Mouse (Mus musculus): ENCODE results near the gene Pth2.

Pth2 gene

DNA sequence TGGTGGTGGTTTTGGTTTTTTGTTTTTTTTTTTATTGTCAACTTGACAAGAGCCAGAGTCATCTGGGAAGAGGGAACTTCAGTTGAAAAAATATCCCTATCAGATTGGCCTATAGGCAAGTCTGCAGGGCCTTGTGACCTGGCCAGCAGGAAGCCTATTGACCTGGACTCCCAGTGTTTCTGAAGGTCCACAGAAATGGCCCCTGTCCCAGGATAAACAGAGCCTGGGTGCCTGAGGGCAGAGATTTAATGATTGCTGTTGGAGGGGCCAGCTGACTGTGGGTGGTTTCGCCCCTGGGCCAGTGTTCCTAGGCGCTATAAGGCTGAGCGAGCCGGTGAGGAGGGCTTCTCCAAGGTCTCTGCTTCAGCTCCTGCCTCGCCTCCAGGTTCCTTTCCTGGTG is 32.9 kb downstream of the Pth2 start:
- CTCF ChIA-PET, result interaction anchor here in 2 of 4 experiments (0.6 to 1.3 kb wide), 2 partner anchors 91 to 558 kb away, joined by 3 read pairs; no protein-coding TSS in a partner anchor
- POLR2A ChIA-PET, result interaction anchor here (0.6 to 5.3 kb wide), 10 partner anchors 9 to 268 kb away, joined by 3 to 29 read pairs (median 5); partner anchors contain the start of genes Ccdc155 (in 2 of the 4), Aldh16a1 (in 1 of the 4), Cd37 (in 1 of the 4) and Tulp2 (in 1 of the 4)

DNA sequence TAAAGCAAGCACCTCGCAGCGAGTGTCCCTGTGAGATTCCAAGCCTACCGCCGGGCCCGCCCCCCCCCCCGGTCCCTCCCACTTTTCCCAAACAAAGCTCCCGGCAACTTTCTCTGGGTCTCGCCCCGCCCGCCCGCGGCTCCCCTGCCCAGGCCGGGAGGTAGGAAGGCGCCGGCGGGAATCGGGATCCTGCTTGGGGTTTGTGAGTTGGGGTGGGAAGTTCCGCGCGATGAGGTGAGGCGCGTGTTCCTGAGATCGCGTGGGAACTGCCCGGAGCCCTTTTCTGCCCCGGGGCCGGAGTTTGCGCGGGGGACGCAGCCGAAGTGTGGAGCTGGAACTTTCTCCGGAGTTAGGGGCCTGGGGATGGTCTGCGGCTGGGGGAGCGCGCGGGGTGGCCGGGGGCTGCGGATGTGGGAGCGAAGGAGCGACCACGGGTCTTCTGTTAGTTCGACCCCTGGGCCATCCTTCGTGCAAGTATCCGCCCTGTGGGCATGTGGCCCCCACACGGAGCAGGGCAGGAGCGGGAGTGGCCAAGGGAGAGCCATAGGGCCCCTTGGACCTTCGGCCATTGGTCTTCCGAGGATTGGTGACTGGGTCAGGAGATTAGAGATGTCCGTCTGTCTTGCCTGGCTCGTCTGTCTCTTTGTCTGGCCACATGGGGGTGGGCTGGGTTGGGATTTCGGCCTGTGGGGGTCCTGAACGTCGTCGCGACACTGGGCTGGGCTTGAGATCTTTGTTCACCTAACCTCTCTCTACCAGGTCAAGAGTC is 35.1 kb downstream of the Pth2 start, which contains the start of gene Tead2:
TSS of gene Tead2 (plus strand) at position 81 of the 769 bp plus-strand sequence.
- CTCF ChIA-PET, result interaction anchor here (0.6 to 1.2 kb wide), 13 partner anchors 18 to 813 kb away, joined by 3 to 7 read pairs (median 3); partner anchors contain the start of genes Gys1 (in 1 of the 4), Ntf5 (in 1 of the 4) and Slc6a16 (in 1 of the 4)
- POLR2A ChIA-PET, result interaction anchor here (0.5 to 5.3 kb wide), 43 partner anchors 8 to 1931 kb away, joined by 3 to 29 read pairs (median 4); partner anchors contain the start of genes Ccdc155 (in 3 of the 4), Aldh16a1 (in 1 of the 4), Cd37 (in 1 of the 4) and Pih1d1 (in 1 of the 4)

DNA sequence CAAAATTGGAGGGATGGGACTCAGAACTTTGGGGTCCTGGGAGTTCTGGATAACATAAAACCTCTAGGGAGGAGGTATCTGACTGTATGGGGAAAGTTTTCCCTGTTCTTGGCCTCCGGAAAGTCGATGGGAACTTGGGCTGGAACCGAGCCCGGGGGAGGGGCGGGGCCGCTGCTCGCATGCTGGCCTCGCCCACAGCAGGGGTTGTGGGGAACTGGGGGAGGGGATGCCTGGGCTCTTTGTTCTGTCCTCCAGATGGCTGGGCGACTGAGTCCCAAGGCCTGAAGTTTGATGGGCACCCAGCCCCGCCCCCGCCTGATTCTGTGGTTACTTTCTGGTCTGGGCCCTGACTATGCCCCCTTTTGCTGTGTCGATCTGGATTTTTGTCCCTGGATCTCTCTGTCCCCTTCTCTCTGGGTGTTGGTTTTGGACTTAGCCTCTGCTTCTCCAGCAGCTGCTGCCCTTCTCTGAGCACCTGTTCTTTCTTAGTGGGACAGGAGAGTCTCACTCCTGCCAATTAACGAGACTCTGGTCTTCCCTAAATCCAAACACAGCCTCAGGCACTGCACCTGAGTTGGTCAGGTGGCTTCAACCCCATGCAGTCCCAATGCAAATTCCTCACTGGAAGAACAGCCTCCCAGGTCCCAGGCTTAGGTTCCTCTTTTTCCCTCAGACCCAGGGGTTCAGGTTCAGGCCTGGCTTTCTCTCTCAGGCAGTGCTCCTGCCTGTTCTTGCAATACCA is 35.8 kb downstream of the Pth2 start:
- POLR2A ChIA-PET, result interaction anchor here in 3 of 4 experiments (0.5 to 5.3 kb wide), 23 partner anchors 9 to 116 kb away, joined by 3 to 29 read pairs (median 5); partner anchors contain the start of genes Ccdc155 (in 2 of the 3), Aldh16a1 (in 1 of the 3), Pih1d1 (in 1 of the 3) and Slc6a16 (in 1 of the 3)
- CTCF ChIA-PET, result interaction anchor here in 2 of 4 experiments (0.6 to 1.2 kb wide), 4 partner anchors 18 to 558 kb away, joined by 3 to 6 read pairs (median 4); no protein-coding TSS in a partner anchor

DNA sequence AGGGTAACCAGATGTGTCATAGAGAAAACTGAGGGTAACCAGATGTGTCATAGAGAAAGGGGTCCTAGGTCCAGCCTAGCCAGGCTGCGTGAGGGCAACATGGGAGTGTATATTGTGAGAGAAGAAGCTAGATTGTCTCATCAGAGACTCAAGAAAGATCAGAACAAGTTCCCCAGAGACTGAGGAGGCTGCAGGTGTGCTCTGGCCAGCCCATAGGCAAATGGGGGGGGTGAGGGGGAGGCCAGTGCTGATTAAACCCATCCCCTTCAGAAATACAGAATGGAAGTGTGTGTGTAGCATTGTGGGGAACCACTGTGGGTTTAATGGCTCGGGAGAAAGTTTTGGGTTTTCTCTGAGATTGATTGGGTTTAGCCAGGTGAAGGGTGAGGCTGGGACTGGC is 40.9 kb downstream of the Pth2 start:
- ChIA-PET CTCF (interaction anchor here in 1 of 4 experiments (1.3 kb wide), 1 partner anchor 17 kb away, joined by 3 read pairs; the partner anchor contains the start of gene Ccdc155), POLR2A (interaction anchor here in 2 of 4 experiments (1.3 to 4.1 kb wide), 5 partner anchors 9 to 14 kb away, joined by 3 to 21 read pairs (median 4); no protein-coding TSS in a partner anchor)

DNA sequence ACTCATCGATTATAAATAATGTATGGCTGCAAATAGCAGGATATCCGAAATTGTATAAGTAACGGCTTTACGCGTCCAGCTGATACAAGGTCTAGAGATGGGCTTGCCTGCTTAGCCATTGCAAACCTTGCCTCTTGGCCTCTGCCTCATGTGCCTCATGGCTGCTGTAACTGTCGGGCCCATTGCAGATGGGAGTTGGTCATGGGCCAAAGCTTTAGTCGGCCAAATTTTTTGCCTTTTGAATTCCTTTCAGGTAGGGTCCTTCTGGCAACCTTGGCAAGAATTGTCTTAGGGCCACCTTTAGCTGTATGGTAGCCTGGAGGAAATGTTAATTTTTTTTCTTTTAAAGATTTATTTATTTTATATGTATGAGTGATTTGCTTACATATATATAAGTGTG is 44.0 kb downstream of the Pth2 start:
- CTCF ChIA-PET, result interaction anchor here in 1 of 4 experiments (0.6 kb wide), 1 partner anchor 108 kb away, joined by 5 read pairs; no protein-coding TSS in a partner anchor

DNA sequence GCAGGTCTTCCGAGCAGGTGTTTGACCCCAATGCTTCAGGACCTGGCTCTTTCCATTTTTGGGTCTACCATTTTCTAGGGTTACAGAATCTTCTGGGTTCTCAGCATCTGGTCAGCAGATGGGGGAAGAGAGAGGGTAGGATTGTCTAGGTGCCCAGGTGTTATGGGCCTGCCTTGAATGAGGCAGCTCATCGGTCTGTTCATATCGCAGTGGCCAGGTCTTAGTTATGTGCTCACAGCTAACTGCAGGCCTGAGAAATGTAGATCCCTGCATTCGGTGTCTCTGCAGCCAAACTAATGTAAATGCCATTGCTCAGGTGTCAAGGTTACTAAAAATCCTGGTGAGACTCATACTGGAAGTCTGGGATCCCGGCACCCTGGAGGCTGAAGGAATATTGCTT is 45.6 kb downstream of the Pth2 start:
- POLR2A ChIA-PET, result interaction anchor here (0.7 to 3.3 kb wide), 12 partner anchors 8 to 134 kb away, joined by 3 to 18 read pairs (median 3); partner anchors contain the start of genes Tead2 (in 2 of the 4), Aldh16a1 (in 1 of the 4), Ccdc155 (in 1 of the 4) and Slc6a16 (in 1 of the 4)
- CTCF ChIA-PET, result interaction anchor here in 2 of 4 experiments (0.6 to 0.7 kb wide), 2 partner anchors 20 to 172 kb away, joined by 3 to 4 read pairs; no protein-coding TSS in a partner anchor

More for the DNA sequence above, 44.0 kb downstream of the Pth2 start:
- POLR2A ChIA-PET, result interaction anchor here (0.8 to 4.1 kb wide), 10 partner anchors 9 to 263 kb away, joined by 3 to 21 read pairs (median 4); partner anchors contain the start of genes Ccdc155 (in 1 of the 4), Slc6a16 (in 1 of the 4) and Tead2 (in 1 of the 4)

DNA sequence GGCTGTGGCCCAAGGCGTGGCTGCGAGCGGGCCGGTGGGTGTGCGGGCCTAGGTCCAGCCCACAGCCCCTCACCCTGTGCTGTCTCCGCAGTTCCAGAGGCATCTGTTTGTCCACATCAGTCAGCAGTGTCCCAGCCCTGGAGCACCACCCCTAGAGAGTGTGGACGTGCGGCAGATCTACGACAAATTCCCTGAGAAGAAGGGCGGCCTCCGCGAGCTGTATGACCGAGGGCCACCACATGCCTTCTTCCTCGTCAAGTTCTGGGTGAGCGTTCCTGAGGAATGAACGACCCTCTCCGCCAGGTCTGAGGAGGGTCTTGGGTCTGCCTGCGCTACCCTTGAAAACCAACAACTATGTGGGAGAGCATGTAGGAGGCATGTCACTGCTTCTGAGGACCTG is 47.8 kb downstream of the Pth2 start:
- CTCF ChIA-PET, result interaction anchor here in 3 of 4 experiments (0.5 to 2.3 kb wide), 8 partner anchors 24 to 181 kb away, joined by 3 to 9 read pairs (median 4); partner anchors contain the start of genes Aldh16a1 (in 1 of the 3), Ccdc155 (in 1 of the 3), Kcna7 (in 1 of the 3) and Pih1d1 (in 1 of the 3)
- POLR2A ChIA-PET, result interaction anchor here (0.8 to 4.6 kb wide), 31 partner anchors 9 to 298 kb away, joined by 3 to 29 read pairs (median 6); partner anchors contain the start of genes Tead2 (in 4 of the 4), Cd37 (in 3 of the 4), Aldh16a1 (in 2 of the 4) and Ccdc155 (in 2 of the 4)

DNA sequence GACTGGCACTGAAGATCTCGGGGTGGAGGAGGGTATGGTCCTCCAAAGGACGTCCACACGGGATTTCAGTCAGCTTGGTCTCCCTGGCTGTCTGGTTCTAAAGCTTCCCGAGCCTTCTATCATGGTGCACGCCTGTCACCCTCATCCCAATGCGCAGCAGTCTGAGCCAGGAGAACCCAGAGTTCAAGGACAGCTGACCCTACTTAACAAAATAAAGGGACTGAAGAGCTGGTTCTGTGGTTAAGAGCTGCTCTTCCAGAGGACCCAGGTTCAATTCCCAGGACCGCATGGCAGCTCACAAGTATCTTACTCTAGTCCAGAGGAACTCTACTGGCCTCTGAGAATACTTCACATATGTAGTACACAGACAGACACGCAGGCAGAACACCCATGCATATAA is 48.3 kb downstream of the Pth2 start:
- CTCF ChIA-PET, result interaction anchor here in 3 of 4 experiments (0.5 to 2.3 kb wide), 16 partner anchors 21 to 357 kb away, joined by 3 to 9 read pairs (median 3); partner anchors contain the start of genes Aldh16a1 (in 1 of the 3), Ccdc155 (in 1 of the 3), Flt3l (in 1 of the 3) and Gm45713 (in 1 of the 3)
- POLR2A ChIA-PET, result interaction anchor here (0.6 to 4.6 kb wide), 53 partner anchors 9 to 739 kb away, joined by 3 to 29 read pairs (median 4); partner anchors contain the start of genes Tead2 (in 4 of the 4), Cd37 (in 3 of the 4), Aldh16a1 (in 2 of the 4) and Ccdc155 (in 2 of the 4)

DNA sequence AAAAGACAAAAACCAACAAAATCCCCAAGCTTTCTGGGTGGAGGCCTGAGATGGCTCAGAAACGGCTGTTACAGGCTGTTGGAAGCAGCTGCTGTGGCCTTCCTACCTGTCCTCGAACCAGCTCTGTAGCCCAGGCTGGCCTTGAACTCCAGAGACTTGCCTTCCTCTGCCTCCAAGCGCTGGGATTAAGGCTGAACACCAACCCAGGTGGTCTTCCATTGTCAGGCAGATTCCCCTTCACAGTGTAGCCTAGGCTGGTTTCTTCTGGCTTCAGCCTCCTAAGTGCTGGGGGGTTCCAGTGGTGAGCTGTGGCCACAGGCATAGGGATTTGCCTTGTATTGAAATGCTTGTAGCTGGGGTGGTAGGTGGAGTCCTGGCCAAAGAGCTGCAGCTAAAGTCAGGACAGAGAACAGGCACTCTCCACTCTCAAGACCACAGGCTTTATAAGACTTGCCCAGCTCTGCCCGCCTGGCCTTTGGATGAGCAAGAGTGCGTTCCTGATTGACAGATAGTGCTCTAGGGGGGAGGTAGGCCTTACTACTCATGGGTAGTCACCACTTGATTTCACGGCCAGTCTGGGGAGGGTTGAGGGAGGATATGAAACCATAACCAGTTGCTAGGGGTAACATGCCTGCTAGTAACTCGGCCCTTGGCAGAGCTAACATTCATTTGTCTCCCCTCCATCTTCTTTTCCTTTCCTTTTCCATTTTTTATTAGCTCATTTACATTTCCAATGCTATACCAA is 48.8 kb downstream of the Pth2 start:
- CTCF ChIA-PET, result interaction anchor here in 3 of 4 experiments (0.5 to 2.3 kb wide), 16 partner anchors 22 to 357 kb away, joined by 3 to 9 read pairs (median 3); partner anchors contain the start of genes Ccdc155 (in 2 of the 3), Aldh16a1 (in 1 of the 3), Flt3l (in 1 of the 3) and Gm45713 (in 1 of the 3)

DNA sequence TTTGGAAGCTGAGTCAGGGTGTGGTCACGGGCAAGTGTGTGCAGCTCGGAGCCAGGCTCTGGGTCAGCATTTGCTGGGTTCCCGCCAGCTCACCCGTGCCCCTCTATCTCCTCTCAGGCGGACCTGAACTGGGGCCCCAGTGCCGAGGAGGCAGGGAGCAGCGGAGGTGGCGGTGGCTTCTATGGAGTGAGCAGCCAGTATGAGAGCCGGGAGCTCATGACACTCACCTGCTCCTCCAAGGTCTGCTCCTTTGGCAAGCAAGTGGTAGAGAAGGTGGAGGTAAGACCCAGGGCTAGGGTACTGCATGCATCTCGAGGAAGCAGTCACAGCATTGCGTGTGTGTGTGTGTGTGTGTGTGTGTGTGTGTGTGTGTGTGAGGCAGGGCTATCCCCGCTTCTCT is 50.4 kb downstream of the Pth2 start:
- ChIA-PET POLR2A (interaction anchor here (0.6 to 4.6 kb wide), 32 partner anchors 9 to 398 kb away, joined by 3 to 27 read pairs (median 4); partner anchors contain the start of genes Slc6a16 (in 3 of the 4), Tead2 (in 2 of the 4), Aldh16a1 (in 1 of the 4) and Ftl1 (in 1 of the 4)), CTCF (interaction anchor here (0.6 to 1.2 kb wide), 8 partner anchors 27 to 385 kb away, joined by 3 to 4 read pairs (median 4); no protein-coding TSS in a partner anchor)

More for the DNA sequence above, 48.8 kb downstream of the Pth2 start:
- POLR2A ChIA-PET, result interaction anchor here (0.6 to 4.6 kb wide), 58 partner anchors 9 to 1636 kb away, joined by 3 to 29 read pairs (median 4); partner anchors contain the start of genes Tead2 (in 4 of the 4), Cd37 (in 3 of the 4), Aldh16a1 (in 2 of the 4) and Ccdc155 (in 2 of the 4)

All from embryonic stem cell, embryonic (primary cell).